Mouse (Mus musculus) ES-Bruce4 (cell line): ENCODE data around the gene Fgfr2. TPM values are rescaled to one million over a fixed set of nuclear protein-coding genes. Genes with fewer than 3 reads are reported as not detected.

Experiments
- H3K27ac ChIP-seq: 2 replicates; pipeline ENCODE4 v1.5.1; 2012; ENCODE audit warnings: low read length, inconsistent platforms; ENCODE audit not compliant: insufficient read depth
- H3K27me3 ChIP-seq: 2 replicates; pipeline ENCODE4 v1.6.1; 2012; ENCODE audit warnings: mild to moderate bottlenecking, low read length, inconsistent platforms; ENCODE audit not compliant: control insufficient read depth, poor library complexity, insufficient read depth, severe bottlenecking
- H3K36me3 ChIP-seq: 2 replicates; pipeline ENCODE4 v1.6.1; 2012; ENCODE audit warnings: inconsistent platforms, mild to moderate bottlenecking, low read length, moderate library complexity; ENCODE audit not compliant: control insufficient read depth, poor library complexity, insufficient read depth, severe bottlenecking
- H3K4me1 ChIP-seq: one replicate; pipeline ENCODE4 v1.8.1; 2011; ENCODE audit warnings: low read length; ENCODE audit not compliant: control insufficient read depth, insufficient read depth
- H3K4me3 ChIP-seq: 2 replicates; pipeline ENCODE4 v1.5.1; 2011; ENCODE audit warnings: low read depth, mild to moderate bottlenecking, low read length
- H3K9ac ChIP-seq: 2 replicates; pipeline ENCODE4 v1.6.1; 2012; ENCODE audit warnings: low read depth, mild to moderate bottlenecking, inconsistent platforms; ENCODE audit not compliant: poor library complexity, severe bottlenecking
- H3K9me3 ChIP-seq: replicated peaks from 2 replicates; pipeline ENCODE4 v1.6.1; 2012; ENCODE audit warnings: mild to moderate bottlenecking, low read length, inconsistent platforms; ENCODE audit not compliant: control insufficient read depth, poor library complexity, insufficient read depth, severe bottlenecking
- CTCF ChIP-seq: IDR thresholded peaks from one replicate; pipeline ENCODE4 v1.8.1; 2011; ENCODE audit warnings: low read depth, low read length
- EP300 ChIP-seq: IDR thresholded peaks from 2 replicates; pipeline ENCODE4 v1.6.1; 2011; ENCODE audit warnings: low read depth, low read length; ENCODE audit not compliant: insufficient read depth
- POLR2A ChIP-seq: IDR thresholded peaks from one replicate; pipeline ENCODE4 v1.8.1; 2011; ENCODE audit warnings: low read length; ENCODE audit not compliant: insufficient read depth
- polyA plus RNA-seq: library from polyadenylated mRNA; stranded (reverse); fragments of >200 nt; gene quantifications from 2 replicates; pipeline ENCODE4 v1.2.4, GENCODE M21; 2011; ENCODE audit warnings: low read depth; ENCODE audit not compliant: missing spikeins, insufficient read depth, insufficient read length

The Fgfr2 gene
- polyA plus RNA-seq, 1 experiment = 34.8 TPM

DNA sequence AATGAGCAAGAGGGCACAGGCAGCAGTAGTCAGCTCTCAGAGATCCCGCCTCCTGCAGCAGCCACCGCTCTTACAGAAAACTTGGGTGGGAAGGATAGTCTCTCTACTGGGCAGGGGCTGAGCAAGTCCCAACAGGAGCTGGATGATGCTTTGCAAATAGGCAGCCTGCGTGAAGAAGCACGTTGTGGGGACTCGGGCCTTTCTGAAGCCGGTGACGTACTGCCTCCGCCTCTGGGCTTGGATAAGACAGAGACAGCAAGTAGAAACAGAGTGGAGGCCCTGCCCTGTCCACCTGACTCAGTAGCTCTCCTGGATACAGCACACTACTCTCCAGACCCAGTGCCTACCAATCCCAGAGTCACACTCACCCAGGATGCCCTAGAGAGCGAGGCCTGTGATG lies 2498.9 kb downstream of the Fgfr2 start:
- Histone ChIP-seq H3K36me3 (no peaks in the 10 kb centered on the region), H3K27ac (no peak overlapping the region), H3K27me3 (no peaks in the 10 kb centered on the region), H3K9me3 (no peaks in the 10 kb centered on the region), H3K4me3 (no peak overlapping the region), H3K4me1 (no peaks in the 10 kb centered on the region), H3K9ac (no peak overlapping the region)
- no peak for TF ChIP-seq EP300
- TF ChIP-seq CTCF = no peak
- TF ChIP-seq POLR2A = no peak

DNA sequence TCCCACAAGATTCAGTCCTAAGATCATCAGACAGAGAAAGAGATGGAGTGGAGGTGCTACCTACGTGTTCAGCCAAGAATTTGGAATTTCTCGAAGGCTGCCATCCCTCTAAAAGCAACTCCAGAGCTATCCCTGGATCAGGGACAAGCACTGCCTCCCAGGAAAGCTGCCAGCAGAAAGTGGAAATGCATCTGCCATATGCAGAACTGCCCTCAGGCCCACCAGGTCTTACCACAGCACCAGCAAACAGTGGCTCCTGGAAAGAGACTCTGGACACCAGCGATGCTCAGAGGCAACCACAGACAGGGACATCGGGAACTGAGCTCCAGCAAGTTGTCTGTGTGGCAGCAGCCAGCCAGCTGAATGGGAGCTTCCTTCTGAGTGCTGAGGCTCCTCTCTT lies 2500.8 kb downstream of the Fgfr2 start:
- TF ChIP-seq POLR2A (no peak), CTCF (no peak), EP300 (no peak)
- Histone ChIP-seq H3K4me1 (no peaks in the 10 kb centered on the region), H3K4me3 (no peak overlapping the region), H3K27me3 (no peaks in the 10 kb centered on the region), H3K36me3 (no peaks in the 10 kb centered on the region), H3K27ac (no peak overlapping the region), H3K9me3 (no peaks in the 10 kb centered on the region), H3K9ac (no peak overlapping the region)

DNA sequence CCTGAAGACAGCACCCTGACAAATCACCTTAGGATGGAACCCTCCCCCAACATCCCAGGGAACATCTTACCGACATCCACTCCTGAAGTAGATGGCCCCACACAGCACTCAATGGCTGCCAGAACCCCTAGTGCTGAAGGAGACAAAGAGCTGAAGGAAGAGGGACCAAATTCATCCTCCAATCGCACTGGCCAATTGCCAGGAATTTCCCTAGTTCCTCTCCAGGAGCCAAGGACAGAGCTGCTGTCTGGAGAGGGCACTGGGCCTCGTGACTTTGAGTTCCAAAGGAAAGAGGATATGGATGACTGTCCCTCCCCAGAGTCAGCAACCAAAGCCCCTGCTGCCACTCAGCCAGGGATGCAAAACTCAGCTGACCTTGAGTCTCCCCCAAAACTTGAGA lies 2501.2 kb downstream of the Fgfr2 start:
- no peak overlapping the region for H3K4me3 ChIP-seq
- no peaks in the 10 kb centered on the region for H3K9me3 ChIP-seq
- no peak overlapping the region for H3K27ac ChIP-seq
- no peaks in the 10 kb centered on the region for H3K36me3 ChIP-seq
- H3K9ac ChIP-seq = no peak overlapping the region
- no peak for TF ChIP-seq EP300
- TF ChIP-seq CTCF = no peak
- no peaks in the 10 kb centered on the region for H3K4me1 ChIP-seq
- no peaks in the 10 kb centered on the region for H3K27me3 ChIP-seq

- Histone ChIP-seq H3K9me3 (no peaks in the 10 kb centered on the region), H3K9ac (no peak overlapping the region), H3K4me3 (no peak overlapping the region), H3K27me3 (no peaks in the 10 kb centered on the region), H3K4me1 (no peaks in the 10 kb centered on the region), H3K36me3 (no peaks in the 10 kb centered on the region), H3K27ac (no peak overlapping the region)
- TF ChIP-seq POLR2A (no peak), CTCF (no peak), EP300 (no peak)
Measured at GRCm38 (mm10) chr7:130621068-130621467, 2502.1 kb downstream of the Fgfr2 start.

DNA sequence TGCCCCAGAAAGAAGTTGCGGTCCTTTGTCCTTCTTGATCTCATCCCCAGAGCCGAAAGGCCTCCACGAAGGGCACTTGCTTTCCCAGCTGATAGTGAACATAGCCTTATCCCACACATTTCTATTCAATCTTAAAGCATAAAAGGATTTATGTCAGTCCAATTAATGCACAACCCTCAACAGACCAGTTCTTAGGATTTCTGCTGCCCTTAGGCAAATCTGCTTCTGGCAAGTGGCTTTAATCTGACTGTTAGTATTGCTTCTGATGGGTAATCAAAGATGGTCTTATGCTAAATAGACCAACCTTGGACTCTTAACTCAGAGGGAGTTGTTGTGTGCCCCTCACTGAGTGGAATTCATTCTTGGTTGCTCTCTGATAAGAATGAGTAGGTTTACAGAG lies 2505.6 kb downstream of the Fgfr2 start:
- H3K4me3 ChIP-seq = no peak overlapping the region
- H3K4me1 ChIP-seq = no peaks in the 10 kb centered on the region
- TF ChIP-seq CTCF (no peak), POLR2A (no peak), EP300 (no peak)
- no peak overlapping the region for H3K9ac ChIP-seq
- no peak overlapping the region for H3K27ac ChIP-seq
- H3K36me3 ChIP-seq = no peaks in the 10 kb centered on the region
- no peaks in the 10 kb centered on the region for H3K9me3 ChIP-seq
- H3K27me3 ChIP-seq = no peaks in the 10 kb centered on the region

DNA sequence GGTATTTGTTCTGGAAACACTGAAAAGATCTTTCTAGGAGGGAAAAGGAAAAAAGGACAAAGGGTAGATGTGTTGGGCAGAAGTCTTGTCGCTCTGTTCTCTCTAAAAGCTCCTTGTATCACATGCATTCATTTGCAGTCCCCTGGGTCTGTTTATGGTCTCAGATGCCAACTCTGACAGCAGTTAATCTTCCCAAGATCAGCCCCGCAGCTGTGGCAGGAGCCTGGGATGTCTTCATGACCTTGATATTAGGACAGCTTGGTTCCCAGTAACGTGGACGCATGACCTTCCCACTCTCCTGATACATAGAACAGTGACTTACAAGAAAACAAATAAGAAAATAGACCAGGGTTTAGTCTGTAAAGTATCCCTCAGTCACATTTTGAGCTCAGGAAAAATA lies 2509.2 kb downstream of the Fgfr2 start:
- Histone ChIP-seq H3K4me1 (no peaks in the 10 kb centered on the region), H3K9me3 (no peaks in the 10 kb centered on the region), H3K27ac (no peak overlapping the region), H3K9ac (no peak overlapping the region), H3K36me3 (no peaks in the 10 kb centered on the region), H3K4me3 (no peak overlapping the region), H3K27me3 (no peaks in the 10 kb centered on the region)
- TF ChIP-seq POLR2A (no peak), EP300 (no peak), CTCF (no peak)
